Mouse (Mus musculus): ENCODE data around the gene Hspbp1. TPM values are rescaled to one million over a fixed set of nuclear protein-coding genes. Genes with fewer than 3 reads are reported as not detected.

Hspbp1 gene
- polyA plus RNA-seq, 1 experiment from 2014 or later: 112 TPM

- Histone ChIP-seq H3K4me1 (replicated peaks; ENCODE audit: control insufficient read depth, insufficient read depth, low read length) (no peaks in the 10 kb centered on the region), H3K9ac (ENCODE audit: low read depth, low read length) (no peak overlapping the region), H3K36me3 (ENCODE audit: control insufficient read depth, insufficient read depth, low read length) (peaks cover 3% of the 10 kb centered on the region; the same call in 1 of the 2 replicates), H3K4me3 (ENCODE audit: low read depth, low read length) (no peak overlapping the region), H3K27me3 (ENCODE audit: control insufficient read depth, insufficient read depth, low read length) (no peaks in the 10 kb centered on the region), H3K9me3 (ENCODE audit: control insufficient read depth, low read length) (no peaks in the 10 kb centered on the region), H3K4me2 (replicated peaks; ENCODE audit: low read depth, low read length) (no peak overlapping the region), H3K27ac (ENCODE audit: low read depth, low read length) (no peak overlapping the region)
- DNase-seq (ENCODE audit: low spot score) (no peak), ATAC-seq (ENCODE audit: low FRiP score) (no peak)
- 92% methylated on average over 12 of the region's 12 CpGs for WGBS
Observed at GRCm38 (mm10) chr7:4674114-4674731, 10.6 kb downstream of the Hspbp1 start.

GRCm38 (mm10) chr7:4671956-4672355 is 12.9 kb downstream of the Hspbp1 start:
- DNase-seq (ENCODE audit: low spot score) (no peak), ATAC-seq (ENCODE audit: low FRiP score) (no peak)
- H3K4me1 ChIP-seq (replicated peaks; ENCODE audit: control insufficient read depth, insufficient read depth, low read length): no peaks in the 10 kb centered on the region
- WGBS: 75% methylated on average over 4 of the region's 4 CpGs
- no peaks in the 10 kb centered on the region for H3K36me3 ChIP-seq (ENCODE audit: control insufficient read depth, insufficient read depth, low read length)
- H3K27ac ChIP-seq (ENCODE audit: low read depth, low read length): no peak overlapping the region
- no peaks in the 10 kb centered on the region for H3K27me3 ChIP-seq (ENCODE audit: control insufficient read depth, insufficient read depth, low read length)
- H3K4me2 ChIP-seq (replicated peaks; ENCODE audit: low read depth, low read length): no peak overlapping the region
- H3K4me3 ChIP-seq (ENCODE audit: low read depth, low read length): no peak overlapping the region
- no peaks in the 10 kb centered on the region for H3K9me3 ChIP-seq (ENCODE audit: control insufficient read depth, low read length)
- H3K9ac ChIP-seq (ENCODE audit: low read depth, low read length): no peak overlapping the region

DNA sequence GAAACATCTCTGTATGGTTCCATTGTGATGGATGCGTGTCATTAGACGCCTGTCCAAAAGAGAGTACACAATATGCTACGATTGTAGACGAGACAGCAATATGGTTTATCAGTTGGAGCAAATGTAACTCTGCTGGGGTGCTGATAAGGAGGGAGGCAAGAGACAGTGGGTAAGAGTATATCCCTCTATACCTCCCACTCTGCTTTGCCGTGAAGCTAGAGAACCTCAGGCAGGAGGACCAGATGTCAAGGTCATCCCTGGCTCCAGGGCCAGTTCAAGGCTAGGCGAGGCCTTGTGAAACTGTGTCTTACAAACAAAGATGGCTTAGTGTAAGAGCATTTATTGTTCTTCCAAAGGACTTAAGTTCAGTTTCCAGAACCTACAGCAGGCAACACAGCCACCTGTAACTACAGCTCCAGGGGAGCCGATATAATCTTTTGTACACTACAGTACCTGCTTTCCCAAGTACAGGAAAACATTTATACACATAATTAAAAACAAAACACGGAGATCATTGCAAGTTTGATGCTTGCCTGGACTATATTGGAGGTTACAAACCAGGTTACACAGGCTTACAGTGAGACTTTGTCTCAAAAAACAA is 14.1 kb downstream of the Hspbp1 start:
- Histone ChIP-seq H3K27ac (ENCODE audit: low read depth, low read length) (no peak overlapping the region), H3K9ac (ENCODE audit: low read depth, low read length) (no peak overlapping the region), H3K9me3 (ENCODE audit: control insufficient read depth, low read length) (no peaks in the 10 kb centered on the region), H3K4me3 (ENCODE audit: low read depth, low read length) (no peak overlapping the region), H3K4me2 (replicated peaks; ENCODE audit: low read depth, low read length) (no peak overlapping the region), H3K4me1 (replicated peaks; ENCODE audit: control insufficient read depth, insufficient read depth, low read length) (no peaks in the 10 kb centered on the region), H3K27me3 (ENCODE audit: control insufficient read depth, insufficient read depth, low read length) (no peaks in the 10 kb centered on the region), H3K36me3 (ENCODE audit: control insufficient read depth, insufficient read depth, low read length) (0 out of 2 replicates have a peak, but pooled peaks cover 4% of the 10 kb centered on the region)
- ATAC-seq (ENCODE audit: low FRiP score) (no peak), DNase-seq (ENCODE audit: low spot score) (no peak)
- 94% methylated on average over 8 of the region's 8 CpGs for WGBS

- H3K36me3 ChIP-seq (ENCODE audit: control insufficient read depth, insufficient read depth, low read length): 0 out of 2 replicates have a peak, but pooled peaks cover 8% of the 10 kb centered on the region
- DNase-seq (ENCODE audit: low spot score) (no peak), ATAC-seq (ENCODE audit: low FRiP score) (no peak)
- H3K4me1 ChIP-seq (replicated peaks; ENCODE audit: control insufficient read depth, insufficient read depth, low read length): no peaks in the 10 kb centered on the region
- no peak overlapping the region for H3K4me3 ChIP-seq (ENCODE audit: low read depth, low read length)
- WGBS: 95% methylated on average over 9 of the region's 9 CpGs
- H3K4me2 ChIP-seq (replicated peaks; ENCODE audit: low read depth, low read length): no peak overlapping the region
- no peak overlapping the region for H3K27ac ChIP-seq (ENCODE audit: low read depth, low read length)
- H3K27me3 ChIP-seq (ENCODE audit: control insufficient read depth, insufficient read depth, low read length): no peaks in the 10 kb centered on the region
- no peaks in the 10 kb centered on the region for H3K9me3 ChIP-seq (ENCODE audit: control insufficient read depth, low read length)
- H3K9ac ChIP-seq (ENCODE audit: low read depth, low read length): no peak overlapping the region
Observed at GRCm38 (mm10) chr7:4669156-4669555, 15.7 kb downstream of the Hspbp1 start.

- Histone ChIP-seq H3K4me2 (replicated peaks; ENCODE audit: low read depth, low read length) (no peak overlapping the region), H3K4me3 (ENCODE audit: low read depth, low read length) (no peak overlapping the region), H3K9me3 (ENCODE audit: control insufficient read depth, low read length) (no peaks in the 10 kb centered on the region), H3K36me3 (ENCODE audit: control insufficient read depth, insufficient read depth, low read length) (0 out of 2 replicates have a peak, but pooled peaks cover 8% of the 10 kb centered on the region), H3K9ac (ENCODE audit: low read depth, low read length) (no peak overlapping the region), H3K4me1 (replicated peaks; ENCODE audit: control insufficient read depth, insufficient read depth, low read length) (no peaks in the 10 kb centered on the region), H3K27me3 (ENCODE audit: control insufficient read depth, insufficient read depth, low read length) (no peaks in the 10 kb centered on the region), H3K27ac (ENCODE audit: low read depth, low read length) (no peak overlapping the region)
- 97% methylated on average over 8 of the region's 8 CpGs for WGBS
- DNase-seq (ENCODE audit: low spot score) (no peak), ATAC-seq (ENCODE audit: low FRiP score) (no peak)
Observed at GRCm38 (mm10) chr7:4668506-4668905, 16.4 kb downstream of the Hspbp1 start.

GRCm38 (mm10) chr7:4666871-4667270 is 18.0 kb downstream of the Hspbp1 start:
- Histone ChIP-seq H3K4me2 (replicated peaks; ENCODE audit: low read depth, low read length) (no peak overlapping the region), H3K27me3 (ENCODE audit: control insufficient read depth, insufficient read depth, low read length) (no peaks in the 10 kb centered on the region), H3K4me1 (replicated peaks; ENCODE audit: control insufficient read depth, insufficient read depth, low read length) (no peaks in the 10 kb centered on the region), H3K36me3 (ENCODE audit: control insufficient read depth, insufficient read depth, low read length) (0 out of 2 replicates have a peak, but pooled peaks cover 8% of the 10 kb centered on the region), H3K4me3 (ENCODE audit: low read depth, low read length) (no peak overlapping the region), H3K9me3 (ENCODE audit: control insufficient read depth, low read length) (no peaks in the 10 kb centered on the region), H3K27ac (ENCODE audit: low read depth, low read length) (no peak overlapping the region), H3K9ac (ENCODE audit: low read depth, low read length) (no peak overlapping the region)
- 93% methylated on average over 5 of the region's 5 CpGs for WGBS
- ATAC-seq (ENCODE audit: low FRiP score) (no peak), DNase-seq (ENCODE audit: low spot score) (no peak)

- Histone ChIP-seq H3K27ac (ENCODE audit: low read depth, low read length) (no peak overlapping the region), H3K36me3 (ENCODE audit: control insufficient read depth, insufficient read depth, low read length) (0 out of 2 replicates have a peak, but pooled peaks cover 8% of the 10 kb centered on the region)
- ATAC-seq (ENCODE audit: low FRiP score): no peak
Observed at GRCm38 (mm10) chr7:4663742-4664141, 21.1 kb downstream of the Hspbp1 start.

GRCm38 (mm10) chr7:4663179-4663578 is 21.7 kb downstream of the Hspbp1 start:
- 0 out of 2 replicates have a peak, but pooled peaks cover 8% of the 10 kb centered on the region for H3K36me3 ChIP-seq (ENCODE audit: control insufficient read depth, insufficient read depth, low read length)
- no peak overlapping the region for H3K9ac ChIP-seq (ENCODE audit: low read depth, low read length)
- H3K9me3 ChIP-seq (ENCODE audit: control insufficient read depth, low read length): no peaks in the 10 kb centered on the region
- ATAC-seq (ENCODE audit: low FRiP score) (no peak), DNase-seq (ENCODE audit: low spot score) (no peak)
- 0 out of 2 replicates have a peak, but pooled peaks cover 2% of the 10 kb centered on the region for H3K4me1 ChIP-seq (replicated peaks; ENCODE audit: control insufficient read depth, insufficient read depth, low read length)
- no peak overlapping the region for H3K4me2 ChIP-seq (replicated peaks; ENCODE audit: low read depth, low read length)
- no peak overlapping the region for H3K4me3 ChIP-seq (ENCODE audit: low read depth, low read length)
- H3K27ac ChIP-seq (ENCODE audit: low read depth, low read length): no peak overlapping the region
- 72% methylated on average over 8 of the region's 8 CpGs for WGBS
- no peaks in the 10 kb centered on the region for H3K27me3 ChIP-seq (ENCODE audit: control insufficient read depth, insufficient read depth, low read length)

More at GRCm38 (mm10) chr7:4663742-4664141, 21.1 kb downstream of the Hspbp1 start:
- no peaks in the 10 kb centered on the region for H3K27me3 ChIP-seq (ENCODE audit: control insufficient read depth, insufficient read depth, low read length)
- no peak overlapping the region for H3K4me3 ChIP-seq (ENCODE audit: low read depth, low read length)
- H3K4me1 ChIP-seq (replicated peaks; ENCODE audit: control insufficient read depth, insufficient read depth, low read length): 0 out of 2 replicates have a peak, but pooled peaks cover 2% of the 10 kb centered on the region
- DNase-seq (ENCODE audit: low spot score): no peak
- H3K9me3 ChIP-seq (ENCODE audit: control insufficient read depth, low read length): no peaks in the 10 kb centered on the region
- no peak overlapping the region for H3K9ac ChIP-seq (ENCODE audit: low read depth, low read length)
- no peak overlapping the region for H3K4me2 ChIP-seq (replicated peaks; ENCODE audit: low read depth, low read length)
- WGBS: 89% methylated on average over 2 of the region's 2 CpGs
